Mouse (Mus musculus): ENCODE data around the gene Atl1.

DNA sequence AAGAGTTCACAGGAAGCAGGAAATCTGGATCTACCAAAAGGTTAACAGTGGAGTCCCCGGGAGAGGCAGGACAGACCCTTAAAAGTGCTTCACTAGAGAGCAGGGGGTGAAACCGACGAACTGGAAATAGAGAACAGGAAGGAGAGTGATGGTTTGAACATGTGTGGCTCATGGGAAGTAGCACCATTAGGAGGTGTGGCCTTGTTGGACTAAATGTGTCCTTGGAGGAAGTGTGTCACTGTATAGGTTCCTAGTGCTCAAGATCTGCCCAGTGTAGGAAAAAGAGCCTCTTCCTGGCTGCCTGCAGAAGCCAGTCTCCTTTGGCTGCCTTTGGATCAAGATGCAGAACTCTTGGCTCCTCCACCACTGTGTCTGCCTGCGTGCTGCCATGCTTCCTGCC lies 112.7 kb downstream of the Atl1 start:
- no peak for TF ChIP-seq CTCF (IDR thresholded peaks at IDR 0.05; ENCODE audit: borderline replicate concordance, insufficient read depth, low read length)
- TF ChIP-seq POLR2A (IDR thresholded peaks at IDR 0.05; ENCODE audit: low read depth, low read length), result no peak

Measured in embryonic fibroblast, embryonic 13.5 days (primary cell).